Mouse (Mus musculus) lung, embryonic 15.5 days (tissue): ENCODE measurements around the gene Maob. TPM values are rescaled to one million over a fixed set of nuclear protein-coding genes. Genes with fewer than 3 reads are reported as not detected.

Source experiments
- ATAC-seq: fragments of 200-750 bp; cut with Nextera tagmentation; 2 replicates; pipeline ENCODE4 v1.8.0; 2017; ENCODE audit warnings: moderate number of reproducible peaks, borderline replicate concordance; ENCODE audit not compliant: low FRiP score, low TSS enrichment; ENCODE audit errors: extremely low read depth
- H3K27ac ChIP-seq: fragments of 300-500 bp; sonication (generic); 2 replicates; pipeline ENCODE4 v1.5.1; 2015; ENCODE audit warnings: moderate library complexity, mild to moderate bottlenecking, inconsistent platforms
- H3K27me3 ChIP-seq: fragments of 300-500 bp; sonication (generic); 2 replicates; pipeline ENCODE4 v1.6.1; 2015; ENCODE audit warnings: inconsistent platforms
- H3K36me3 ChIP-seq: fragments of 300-500 bp; sonication (generic); 2 replicates; pipeline ENCODE4 v1.6.1; 2015; ENCODE audit warnings: inconsistent platforms
- H3K4me1 ChIP-seq: fragments of 300-500 bp; sonication (generic); 2 replicates; pipeline ENCODE4 v1.6.1; 2015; ENCODE audit warnings: inconsistent platforms
- H3K4me2 ChIP-seq: fragments of 300-500 bp; sonication (generic); 2 replicates; pipeline ENCODE4 v1.6.1; 2015; ENCODE audit warnings: inconsistent platforms, mild to moderate bottlenecking, moderate library complexity
- H3K4me3 ChIP-seq: fragments of 300-500 bp; sonication (generic); 2 replicates; pipeline ENCODE4 v1.5.1; 2015; ENCODE audit warnings: mild to moderate bottlenecking, inconsistent platforms
- H3K9ac ChIP-seq: fragments of 300-500 bp; sonication (generic); 2 replicates; pipeline ENCODE4 v1.6.1; 2015; ENCODE audit warnings: inconsistent platforms
- H3K9me3 ChIP-seq: fragments of 300-500 bp; sonication (generic); 2 replicates; pipeline ENCODE4 v1.6.1; 2016; ENCODE audit warnings: inconsistent platforms
- WGBS: fragments of 180-500 bp; shearing (Covaris S2); methylation state at CpG from one replicate; pipeline ENCODE4 v1.1.7; 2015; 5-methylcytosine and 5-hydroxymethylcytosine counted together
- polyA plus RNA-seq: library from polyadenylated mRNA; unstranded; fragments of >200 nt; fragmentation: Nextera tagmentation; extraction: Ambion mirVana; gene quantifications from 2 replicates; pipeline ENCODE4 v1.2.1, GENCODE M21; 2015

Gene Maob
- polyA plus RNA-seq = 36.8 and 38.3 TPM in 2 replicates

- Histone ChIP-seq H3K4me2 (peak within 1 kb of the TSS; percentile 52), H3K36me3 (no peaks in the 10 kb centered on the region), H3K9me3 (no peaks in the 10 kb centered on the region), H3K9ac (peak within 1 kb of the TSS; percentile 20; the same call in 1 of the 2 replicates), H3K4me3 (peak within 1 kb of the TSS; percentile 35), H3K4me1 (0 out of 2 replicates have a peak, but pooled peaks cover 4% of the 10 kb centered on the region), H3K27ac (0 out of 2 replicates have a peak within 1 kb of the TSS, but pooled peaks have one; percentile 19), H3K27me3 (no peaks in the 10 kb centered on the region)
- 7% methylated on average over 15 of the region's 18 CpGs for WGBS
- peak; percentile 91; the same call in 1 of the 2 replicates for ATAC-seq
Measured at GRCm38 (mm10) chrX:16817261-16817769, at the start of gene Maob. Gene Maob (minus strand): TSS chrX:16817366.

- Histone ChIP-seq H3K36me3 (no peaks in the 10 kb centered on the region), H3K27ac (no peak overlapping the region), H3K9ac (no peak overlapping the region), H3K4me3 (no peak overlapping the region), H3K4me2 (no peak overlapping the region), H3K4me1 (no peaks in the 10 kb centered on the region), H3K27me3 (no peaks in the 10 kb centered on the region), H3K9me3 (no peaks in the 10 kb centered on the region)
- ATAC-seq = no peak
Measured at GRCm38 (mm10) chrX:16860244-16860643, 43.1 kb upstream of the Maob start.

GRCm38 (mm10) chrX:16846034-16846433 lies 28.9 kb upstream of the Maob start:
- Histone ChIP-seq H3K4me2 (no peak overlapping the region), H3K4me1 (no peaks in the 10 kb centered on the region), H3K4me3 (no peak overlapping the region), H3K9ac (no peak overlapping the region), H3K27me3 (no peaks in the 10 kb centered on the region), H3K27ac (no peak overlapping the region), H3K36me3 (no peaks in the 10 kb centered on the region), H3K9me3 (no peaks in the 10 kb centered on the region)
- no peak for ATAC-seq
- 63% methylated on average over 2 of the region's 2 CpGs for WGBS

GRCm38 (mm10) chrX:16841443-16841842 lies 24.3 kb upstream of the Maob start:
- no peak overlapping the region for H3K4me3 ChIP-seq
- no peaks in the 10 kb centered on the region for H3K4me1 ChIP-seq
- no peak overlapping the region for H3K27ac ChIP-seq
- no peak overlapping the region for H3K9ac ChIP-seq
- 60% methylated on average over 2 of the region's 2 CpGs for WGBS
- H3K27me3 ChIP-seq = no peaks in the 10 kb centered on the region
- no peaks in the 10 kb centered on the region for H3K9me3 ChIP-seq
- no peaks in the 10 kb centered on the region for H3K36me3 ChIP-seq
- H3K4me2 ChIP-seq = no peak overlapping the region
- no peak for ATAC-seq

- H3K9ac ChIP-seq = no peak overlapping the region
- no peaks in the 10 kb centered on the region for H3K27me3 ChIP-seq
- no peak overlapping the region for H3K4me2 ChIP-seq
- H3K9me3 ChIP-seq = no peaks in the 10 kb centered on the region
- no peaks in the 10 kb centered on the region for H3K36me3 ChIP-seq
- WGBS = 78% methylated on average over 1 of the region's 1 CpGs
- no peak for ATAC-seq
- H3K4me3 ChIP-seq = no peak overlapping the region
- no peak overlapping the region for H3K27ac ChIP-seq
- H3K4me1 ChIP-seq = no peaks in the 10 kb centered on the region
Measured at GRCm38 (mm10) chrX:16837293-16837692, 20.1 kb upstream of the Maob start.

GRCm38 (mm10) chrX:16836488-16837082 lies 19.4 kb upstream of the Maob start:
- H3K4me2 ChIP-seq = no peak overlapping the region
- H3K9me3 ChIP-seq = no peaks in the 10 kb centered on the region
- no peak overlapping the region for H3K4me3 ChIP-seq
- H3K9ac ChIP-seq = no peak overlapping the region
- no peak for ATAC-seq
- H3K4me1 ChIP-seq = no peaks in the 10 kb centered on the region
- no peaks in the 10 kb centered on the region for H3K27me3 ChIP-seq
- no peak overlapping the region for H3K27ac ChIP-seq
- no peaks in the 10 kb centered on the region for H3K36me3 ChIP-seq

- no peak overlapping the region for H3K9ac ChIP-seq
- no peak overlapping the region for H3K27ac ChIP-seq
- no peak overlapping the region for H3K4me2 ChIP-seq
- H3K27me3 ChIP-seq = no peaks in the 10 kb centered on the region
- ATAC-seq = no peak
- H3K36me3 ChIP-seq = no peaks in the 10 kb centered on the region
- H3K9me3 ChIP-seq = no peaks in the 10 kb centered on the region
- WGBS = 62% methylated on average over 1 of the region's 1 CpGs
- no peaks in the 10 kb centered on the region for H3K4me1 ChIP-seq
- H3K4me3 ChIP-seq = no peak overlapping the region
Measured at GRCm38 (mm10) chrX:16826028-16826427, 8.9 kb upstream of the Maob start.

- no peak overlapping the region for H3K27ac ChIP-seq
- ATAC-seq = no peak
- 80% methylated on average over 3 of the region's 3 CpGs for WGBS
- H3K36me3 ChIP-seq = no peaks in the 10 kb centered on the region
- peak overlapping the region; percentile 52 for H3K4me2 ChIP-seq
- H3K9ac ChIP-seq = no peak overlapping the region
- H3K27me3 ChIP-seq = no peaks in the 10 kb centered on the region
- H3K4me3 ChIP-seq = no peak overlapping the region
- no peaks in the 10 kb centered on the region for H3K9me3 ChIP-seq
- H3K4me1 ChIP-seq = 0 out of 2 replicates have a peak, but pooled peaks cover 4% of the 10 kb centered on the region
Measured at GRCm38 (mm10) chrX:16815965-16816364, 1.2 kb downstream of the Maob start.

- H3K9ac ChIP-seq = no peak overlapping the region
- H3K27me3 ChIP-seq = no peaks in the 10 kb centered on the region
- H3K4me3 ChIP-seq = no peak overlapping the region
- H3K9me3 ChIP-seq = no peaks in the 10 kb centered on the region
- H3K36me3 ChIP-seq = no peaks in the 10 kb centered on the region
- H3K4me2 ChIP-seq = no peak overlapping the region
- 0 out of 2 replicates have a peak, but pooled peaks cover 4% of the 10 kb centered on the region for H3K4me1 ChIP-seq
- ATAC-seq = no peak
- H3K27ac ChIP-seq = no peak overlapping the region
- 31% methylated on average over 3 of the region's 3 CpGs for WGBS
Measured at GRCm38 (mm10) chrX:16812080-16812479, 5.1 kb downstream of the Maob start.

GRCm38 (mm10) chrX:16767453-16767852 lies 49.7 kb downstream of the Maob start:
- H3K9me3 ChIP-seq = no peaks in the 10 kb centered on the region
- no peaks in the 10 kb centered on the region for H3K27me3 ChIP-seq
- H3K9ac ChIP-seq = no peak overlapping the region
- no peaks in the 10 kb centered on the region for H3K36me3 ChIP-seq
- no peaks in the 10 kb centered on the region for H3K4me1 ChIP-seq
- H3K4me2 ChIP-seq = no peak overlapping the region
- no peak for ATAC-seq
- no peak overlapping the region for H3K27ac ChIP-seq
- no peak overlapping the region for H3K4me3 ChIP-seq
- 70% methylated on average over 1 of the region's 1 CpGs for WGBS

GRCm38 (mm10) chrX:16766156-16766555 lies 51.0 kb downstream of the Maob start:
- WGBS = 58% methylated on average over 4 of the region's 4 CpGs
- no peaks in the 10 kb centered on the region for H3K9me3 ChIP-seq

GRCm38 (mm10) chrX:16761430-16761829 lies 55.7 kb downstream of the Maob start:
- Histone ChIP-seq H3K27ac (0 out of 2 replicates have a peak overlapping the region, but pooled peaks have one; percentile 47), H3K36me3 (no peaks in the 10 kb centered on the region), H3K4me1 (no peaks in the 10 kb centered on the region), H3K27me3 (no peaks in the 10 kb centered on the region), H3K4me2 (no peak overlapping the region), H3K9ac (no peak overlapping the region), H3K9me3 (no peaks in the 10 kb centered on the region), H3K4me3 (no peak overlapping the region)
- no peak for ATAC-seq
- WGBS = 40% methylated on average over 3 of the region's 3 CpGs

More at GRCm38 (mm10) chrX:16766156-16766555, 51.0 kb downstream of the Maob start:
- no peak overlapping the region for H3K27ac ChIP-seq
- H3K36me3 ChIP-seq = no peaks in the 10 kb centered on the region
- no peak overlapping the region for H3K9ac ChIP-seq
- no peak for ATAC-seq
- H3K27me3 ChIP-seq = no peaks in the 10 kb centered on the region
- no peaks in the 10 kb centered on the region for H3K4me1 ChIP-seq
- no peak overlapping the region for H3K4me3 ChIP-seq
- H3K4me2 ChIP-seq = no peak overlapping the region
